Mouse (Mus musculus) mature B cell (primary cell): ENCODE data around the gene Rad17.

Source experiments
- in situ Hi-C: fragments of 300-500 bp; cut with MboI; formaldehyde crosslinking; loops from 2 replicates; pipeline ENCODE4 v1.14.3; 2019

Rad17 gene

DNA sequence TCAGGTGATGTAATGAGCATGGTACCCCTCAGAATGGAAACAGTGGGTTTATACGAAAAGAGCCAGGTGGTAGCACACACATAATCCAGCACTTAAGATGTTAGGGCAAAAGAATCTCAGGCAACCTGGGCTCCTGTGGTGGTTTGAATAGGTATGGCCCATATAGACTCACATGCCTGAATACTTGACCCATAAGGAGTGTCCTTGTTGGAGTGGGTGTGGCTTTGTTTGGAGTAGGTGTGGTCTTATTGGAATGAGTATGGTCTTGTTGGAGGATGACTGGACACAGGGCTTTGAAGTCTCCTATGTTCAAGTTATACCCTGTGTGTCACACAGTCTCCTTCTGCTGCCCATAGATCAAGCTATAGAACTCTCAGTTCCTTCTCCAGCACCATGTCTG, 82.5 kb downstream of the Rad17 start:
- in situ Hi-C loops = no loop called here
